Mouse (Mus musculus) common myeloid progenitor, adult 5-6 weeks (primary cell): ENCODE measurements around the gene Srcin1. TPM values are rescaled to one million over a fixed set of nuclear protein-coding genes. Genes with fewer than 3 reads are reported as not detected.

Experiments
- ATAC-seq: replicated peaks from 2 replicates; pipeline ENCODE4 v1.8.0; 2016; ENCODE audit warnings: low read depth, mild to moderate bottlenecking, moderate TSS enrichment, inconsistent platforms; ENCODE audit not compliant: poor library complexity, severe bottlenecking
- total RNA-seq: library from RNA; stranded (forward); fragments of 200-1000, 187-1606 nt; gene quantifications from 2 replicates; pipeline ENCODE4 v1.2.3, GENCODE M21; 2017

The Srcin1 gene
- total RNA-seq, 1 experiment from 2014 or later, result not detected

DNA sequence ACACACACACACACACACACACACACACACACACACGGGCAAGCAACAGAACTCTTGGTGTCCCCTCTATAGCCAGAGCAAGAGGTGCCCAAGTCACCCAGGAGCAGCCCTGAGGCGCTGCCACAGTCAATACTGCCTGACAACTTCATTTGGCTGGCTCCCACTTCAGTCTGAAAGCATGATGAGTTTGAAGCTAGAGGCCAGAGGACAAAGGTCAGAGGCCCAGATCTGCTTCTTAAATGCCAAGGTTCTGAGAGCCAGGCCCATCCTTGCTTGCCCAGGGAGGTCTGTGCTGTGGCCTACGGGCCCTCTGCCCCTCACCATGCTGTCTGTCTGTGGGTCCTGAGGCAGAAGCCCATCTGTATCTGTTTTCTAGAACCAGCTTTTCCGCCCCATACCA is 18.1 kb downstream of the Srcin1 start:
- ATAC-seq, result no peak

DNA sequence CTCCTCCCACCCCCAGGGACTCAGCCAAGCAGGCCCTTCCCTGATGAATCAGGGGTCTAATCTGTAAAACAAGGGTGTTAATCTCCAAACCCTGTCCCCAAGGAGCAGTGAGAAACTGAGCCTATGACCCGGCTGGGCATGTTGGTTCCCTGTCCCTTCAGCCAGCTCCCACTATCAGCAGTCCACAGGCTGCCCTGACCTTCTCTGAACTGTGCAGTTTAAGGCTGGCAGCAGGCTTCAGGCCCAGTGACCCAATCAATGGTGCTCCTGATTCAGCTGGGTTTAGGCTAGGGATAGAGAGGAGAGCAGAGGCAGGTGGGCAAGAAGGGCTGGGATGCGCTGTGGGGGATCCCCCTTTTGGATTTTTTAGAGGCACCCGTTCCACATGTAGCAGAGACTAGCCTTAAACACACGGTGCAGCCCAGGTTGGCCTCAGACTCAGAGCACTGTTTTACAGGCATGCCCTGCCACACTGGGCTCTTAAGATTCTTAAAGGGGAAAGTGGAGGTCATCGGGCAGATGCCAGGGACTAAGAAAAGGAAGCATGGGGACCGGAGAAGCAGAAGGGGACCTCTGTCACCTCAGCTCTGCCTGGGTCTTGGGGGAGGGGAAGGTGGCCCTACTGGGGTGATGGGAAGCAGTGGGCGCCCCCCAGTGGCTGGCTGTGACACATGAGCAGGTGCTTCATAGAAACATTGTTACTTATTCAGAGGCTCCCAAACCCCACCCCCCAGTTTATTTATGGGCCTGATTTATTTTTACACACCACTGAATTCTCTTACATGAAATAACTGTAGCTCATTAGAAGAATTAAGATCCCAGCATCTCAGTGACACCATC is 19.2 kb downstream of the Srcin1 start:
- ATAC-seq, result peak; percentile 79

DNA sequence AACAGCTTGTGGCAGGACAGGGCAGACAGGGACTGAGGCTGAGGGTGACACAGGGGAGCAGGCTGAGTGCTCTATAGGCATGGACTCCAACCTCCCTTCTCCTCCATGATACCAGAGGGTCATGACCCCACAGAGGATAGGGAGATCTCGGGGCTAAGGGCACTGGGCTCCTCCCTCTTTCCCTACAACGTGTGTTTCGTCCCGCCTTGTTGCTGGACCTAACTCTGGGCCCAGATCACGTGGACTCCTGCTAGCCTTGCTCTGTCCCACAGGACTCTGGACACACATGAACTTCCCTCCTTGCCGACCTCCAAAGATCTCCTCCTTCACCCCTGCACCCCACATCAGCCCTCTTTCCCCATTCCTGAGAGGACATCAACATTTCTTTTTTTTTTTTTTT is 20.8 kb downstream of the Srcin1 start:
- ATAC-seq, result no peak

DNA sequence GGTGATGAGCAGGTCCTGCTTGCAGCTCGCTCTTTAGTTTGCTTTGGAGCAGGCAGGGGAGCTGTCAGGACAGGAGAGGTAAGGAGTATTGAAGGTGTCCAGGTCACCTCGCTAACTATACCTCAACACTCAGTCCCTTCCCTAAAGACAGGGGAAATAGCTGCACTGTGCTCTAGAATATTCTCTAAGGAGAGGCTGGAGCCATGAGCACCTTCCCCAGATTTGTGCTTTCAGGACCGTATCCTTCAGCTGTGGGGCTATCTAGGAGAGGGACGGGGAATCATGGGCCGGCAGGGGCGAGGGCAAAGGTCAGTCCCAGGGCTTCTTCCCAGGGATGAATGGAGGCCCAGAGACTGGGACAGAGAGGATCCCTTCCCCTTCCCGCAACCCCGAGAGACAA is 23.8 kb downstream of the Srcin1 start:
- no peak for ATAC-seq

DNA sequence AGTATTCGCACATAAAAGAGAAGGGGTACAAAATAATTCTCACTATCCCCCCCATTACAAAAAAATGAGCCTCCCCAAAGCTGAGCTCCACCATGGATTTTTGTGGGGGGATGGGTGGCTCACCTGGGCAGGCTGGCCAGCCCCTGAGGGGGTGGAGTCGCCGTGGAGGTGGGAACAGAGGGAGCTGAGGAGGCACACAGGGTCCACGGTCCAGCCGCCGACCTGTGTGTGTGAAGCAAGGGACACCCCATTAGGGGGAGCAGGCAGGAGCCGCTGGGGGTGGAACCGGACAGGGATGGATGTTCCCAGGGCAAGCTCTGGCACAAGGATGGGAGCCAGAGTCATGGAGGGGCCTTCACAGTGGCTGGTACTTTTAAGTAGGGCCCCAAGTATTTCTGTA is 27.2 kb downstream of the Srcin1 start:
- ATAC-seq, result no peak

DNA sequence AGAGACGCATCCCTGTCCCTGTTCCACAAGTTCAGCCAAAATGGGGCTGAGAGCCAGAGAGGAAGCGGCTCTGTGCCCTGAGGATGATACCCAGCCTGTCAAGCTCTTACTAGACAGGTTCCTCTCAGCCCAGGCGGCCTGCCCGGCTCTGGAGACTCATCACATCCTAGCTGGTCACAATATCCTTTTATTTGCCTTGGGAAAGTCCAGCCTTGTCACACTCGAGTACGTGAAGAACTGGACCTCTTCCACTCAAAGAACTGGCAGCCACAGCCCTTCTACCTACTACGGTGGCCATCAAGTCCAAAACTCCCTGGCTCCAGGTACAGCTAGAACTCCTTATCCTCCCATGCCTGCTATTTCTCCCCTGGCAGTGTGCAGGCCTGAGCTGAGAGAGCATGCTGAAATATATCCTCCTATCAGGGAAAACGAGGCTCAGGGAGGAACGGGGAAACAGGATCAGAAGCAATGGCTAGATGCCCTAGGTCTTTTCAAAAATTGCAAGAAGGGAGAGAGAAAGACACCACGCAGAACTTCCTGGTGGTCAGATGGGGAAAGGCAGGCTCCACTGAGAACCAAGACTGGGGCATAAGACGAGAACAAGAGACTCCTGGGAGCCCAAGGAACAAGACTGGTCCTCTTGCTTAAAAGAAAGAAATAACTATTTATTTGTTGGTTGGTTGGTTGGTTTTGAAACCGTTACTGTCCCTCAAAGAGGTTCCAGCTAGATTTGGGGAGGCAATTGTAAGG is 27.9 kb downstream of the Srcin1 start:
- no peak for ATAC-seq

DNA sequence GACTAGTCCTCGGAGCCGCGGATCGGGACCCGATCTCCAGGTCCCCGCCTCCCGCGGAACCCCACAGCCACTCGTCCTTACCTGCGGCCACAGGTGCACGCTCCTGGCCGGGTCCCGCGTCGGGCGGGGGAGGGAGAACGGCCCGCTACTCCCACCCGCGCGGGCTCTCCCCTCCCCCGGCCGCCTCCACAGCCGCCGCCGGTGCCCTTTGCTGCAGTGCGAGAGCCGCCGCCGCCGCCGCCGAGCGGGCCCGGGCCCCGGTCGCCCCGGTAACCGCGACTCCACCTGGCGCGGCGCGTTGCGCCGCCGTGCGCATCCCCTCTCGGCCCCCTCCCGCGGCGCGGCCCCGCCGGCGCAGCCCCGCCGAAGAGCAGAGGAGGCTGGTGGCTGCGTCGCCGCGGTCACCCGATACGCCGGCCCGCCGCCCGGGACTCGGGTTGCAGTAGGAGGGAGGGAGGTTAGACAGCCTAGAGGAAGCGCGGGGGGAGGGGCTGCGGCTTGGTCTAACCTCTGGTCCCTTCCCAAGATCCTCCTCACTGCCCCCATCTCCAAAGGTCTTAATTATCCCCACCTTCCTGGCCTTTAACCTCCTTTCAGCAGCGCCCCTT is 29.1 kb downstream of the Srcin1 start:
- ATAC-seq, result no peak

DNA sequence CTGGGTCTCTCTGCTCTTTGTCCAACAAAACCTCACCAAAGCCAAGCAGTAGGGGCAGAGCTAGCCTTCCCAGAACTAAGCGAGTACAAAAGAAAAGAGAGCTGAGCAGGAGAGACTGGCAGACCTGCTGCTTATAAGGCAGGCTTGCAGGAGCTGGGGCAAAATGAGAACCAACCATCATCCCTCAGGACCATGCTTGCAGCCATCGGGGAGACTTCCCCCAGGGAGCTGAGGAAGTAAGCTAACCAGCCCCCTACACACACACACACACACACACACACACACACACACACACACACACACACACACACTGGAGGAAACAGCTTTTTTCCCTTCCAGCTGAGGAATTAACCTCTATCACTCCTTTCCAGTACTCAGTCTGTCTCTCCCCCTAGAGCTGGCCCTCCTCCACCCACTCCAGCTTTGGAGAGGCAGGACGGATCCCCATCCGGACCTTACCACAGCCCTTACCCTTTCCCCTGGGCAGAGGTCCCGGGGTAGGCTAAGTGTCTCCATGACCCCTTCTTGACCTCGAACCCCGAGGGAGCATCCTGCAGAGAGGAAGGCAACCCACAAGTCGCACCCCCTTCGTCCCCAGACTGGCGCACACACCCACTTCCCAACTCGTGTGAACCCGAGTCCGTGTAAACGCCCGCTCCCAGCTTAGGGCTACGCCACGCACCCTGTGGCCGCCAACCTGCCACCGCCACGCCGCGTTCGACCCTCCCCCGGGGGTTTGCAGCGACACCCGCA is 30.0 kb downstream of the Srcin1 start:
- peak; percentile 53 for ATAC-seq

DNA sequence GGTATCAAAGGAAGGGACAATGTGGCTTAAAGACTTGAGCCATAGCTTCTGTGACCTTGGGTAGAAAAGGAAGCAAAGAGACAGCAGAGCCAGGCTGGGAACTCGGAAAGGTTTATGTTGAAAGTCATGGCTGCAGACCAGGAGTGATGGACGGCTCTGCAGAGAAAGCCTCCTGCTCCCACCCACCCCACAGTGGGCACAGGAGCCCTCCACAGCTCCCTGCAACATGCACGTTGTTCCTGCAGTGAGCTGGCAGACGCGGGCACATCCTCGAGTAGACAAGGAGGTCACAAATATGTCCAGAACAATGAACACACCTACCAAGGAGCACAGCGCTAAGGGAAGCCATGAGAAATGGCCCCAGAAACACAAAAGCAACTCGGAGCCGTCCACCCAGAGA is 32.1 kb downstream of the Srcin1 start:
- ATAC-seq, result no peak

DNA sequence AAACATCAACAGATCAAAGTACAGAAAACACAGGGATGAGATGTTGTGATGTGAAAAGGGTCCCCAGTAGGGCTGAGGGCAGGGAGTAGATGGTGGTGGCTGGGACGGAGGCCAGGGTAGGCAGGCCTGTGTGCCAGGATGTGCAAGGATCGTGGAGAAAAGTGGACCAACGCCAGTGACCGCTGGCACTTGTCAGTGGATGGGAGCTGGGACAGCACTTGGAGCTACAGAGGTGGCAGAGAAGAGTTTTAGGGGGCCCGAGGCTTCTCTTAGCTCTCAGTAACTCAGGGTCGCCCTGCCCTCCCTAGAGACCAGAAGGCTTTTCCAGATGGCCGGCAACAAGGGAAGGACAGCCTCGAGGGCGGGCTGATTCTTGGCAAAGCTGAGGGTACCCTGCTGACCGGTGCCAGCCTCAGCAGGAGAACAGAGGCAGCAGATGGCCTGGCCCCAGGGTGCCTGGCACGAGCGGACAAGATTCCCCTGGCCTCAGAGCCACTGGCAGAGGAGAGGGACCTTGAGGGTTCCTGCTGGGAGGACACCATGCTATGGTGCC is 32.7 kb downstream of the Srcin1 start:
- no peak for ATAC-seq

DNA sequence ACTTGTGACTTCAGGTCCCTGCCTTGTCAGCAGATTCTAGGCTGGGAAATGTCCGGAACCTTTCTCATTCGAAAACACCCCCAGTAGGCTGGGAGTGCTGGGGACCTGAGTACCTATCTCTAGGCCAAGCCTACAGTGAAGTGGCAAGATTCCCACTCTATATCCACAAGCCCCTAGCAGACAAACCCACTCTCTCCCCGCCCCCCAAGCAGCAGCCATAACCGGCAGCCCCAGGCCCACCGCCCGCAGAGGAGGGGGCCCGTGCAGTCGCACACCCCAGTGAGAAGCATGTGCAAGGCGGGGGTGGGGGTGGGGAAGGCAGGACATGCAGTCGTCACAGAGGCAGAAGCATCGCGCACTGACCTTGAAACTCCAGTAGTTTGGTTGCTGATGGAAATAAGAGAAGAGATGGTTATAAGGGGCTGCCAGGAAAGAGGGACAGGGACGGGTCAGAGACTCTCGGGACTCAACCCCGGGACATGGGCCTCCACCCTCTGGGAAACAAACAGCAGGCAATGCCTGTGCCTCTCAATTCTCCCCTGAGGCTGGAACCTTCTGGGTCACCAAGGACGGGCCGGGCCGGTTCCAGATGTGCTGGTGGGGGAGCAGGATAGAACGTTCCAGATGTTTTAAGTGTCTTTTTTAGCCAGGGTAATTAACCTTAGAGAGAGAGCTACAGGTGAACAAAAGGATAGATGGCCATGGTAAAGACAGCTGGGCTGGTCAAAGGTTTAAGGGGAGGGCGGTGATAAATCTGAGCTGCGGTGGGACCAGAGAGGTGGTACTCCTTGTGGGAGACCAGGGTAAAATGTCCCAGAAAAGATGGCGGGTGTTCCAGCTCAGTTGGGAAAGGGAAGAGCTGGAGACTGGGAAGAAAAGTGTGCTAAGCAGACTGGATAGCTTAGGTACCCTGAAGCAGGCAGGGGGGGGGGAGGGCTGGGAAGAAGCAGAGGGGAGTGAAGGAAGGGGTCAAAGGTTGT is 33.5 kb downstream of the Srcin1 start:
- no peak for ATAC-seq

DNA sequence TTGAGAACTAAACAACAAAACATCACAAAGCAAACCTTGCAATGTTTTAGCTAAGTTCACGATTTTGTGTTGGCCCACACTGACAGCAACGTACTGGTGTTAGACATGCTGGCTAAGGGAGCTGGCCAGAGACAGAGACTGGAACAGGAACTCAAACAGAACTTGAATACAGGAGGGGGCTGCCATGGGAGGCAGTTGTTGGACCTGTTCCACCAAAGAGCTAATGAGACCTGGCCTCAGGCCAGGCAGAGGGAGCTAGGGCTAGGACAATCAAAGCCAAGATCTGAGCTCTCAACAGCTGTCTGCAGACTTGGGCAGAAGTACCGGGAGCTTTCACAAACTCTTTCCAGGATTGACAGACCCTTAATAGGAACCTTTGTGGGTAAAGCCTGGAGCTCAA is 35.4 kb downstream of the Srcin1 start:
- no peak for ATAC-seq

DNA sequence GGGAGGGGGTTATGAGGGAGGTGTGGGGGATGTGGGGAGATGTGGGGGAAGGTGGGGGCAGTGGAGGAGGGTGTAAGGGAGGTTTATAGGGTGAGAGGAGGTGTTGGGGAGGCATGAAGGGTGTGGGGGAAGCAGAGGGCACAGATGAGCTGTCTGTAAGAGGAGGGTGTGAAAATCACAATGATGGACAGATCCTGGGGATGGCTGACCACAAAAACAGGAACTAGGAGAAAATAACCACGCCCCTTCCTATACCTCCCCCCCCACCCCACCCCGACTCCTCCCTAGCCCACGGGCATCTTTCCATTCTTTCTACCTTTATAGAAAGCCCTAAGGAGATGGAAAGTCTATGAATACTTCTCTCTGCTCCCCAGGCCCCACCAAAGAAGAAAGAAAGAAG is 35.9 kb downstream of the Srcin1 start:
- peak; percentile 60 for ATAC-seq

DNA sequence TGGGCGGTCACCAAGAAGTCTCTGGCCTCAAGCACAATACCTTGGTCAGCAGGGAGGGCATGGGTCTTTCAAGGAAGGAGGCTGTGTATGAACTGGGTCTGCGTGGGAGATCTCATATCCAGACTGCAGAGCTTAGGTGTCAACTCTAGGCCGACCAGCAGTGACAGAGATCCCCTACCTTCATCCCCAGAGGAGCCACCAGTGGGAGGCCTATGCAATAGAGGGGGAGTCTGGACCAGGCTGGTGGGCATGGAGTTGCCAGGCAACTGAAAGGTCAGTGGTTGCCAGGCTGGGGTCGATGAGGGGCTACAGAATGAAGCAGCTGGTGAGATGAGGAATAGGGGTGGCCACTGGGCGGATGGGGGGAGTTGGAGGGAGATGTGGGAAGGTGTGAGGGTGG is 36.4 kb downstream of the Srcin1 start:
- no peak for ATAC-seq

DNA sequence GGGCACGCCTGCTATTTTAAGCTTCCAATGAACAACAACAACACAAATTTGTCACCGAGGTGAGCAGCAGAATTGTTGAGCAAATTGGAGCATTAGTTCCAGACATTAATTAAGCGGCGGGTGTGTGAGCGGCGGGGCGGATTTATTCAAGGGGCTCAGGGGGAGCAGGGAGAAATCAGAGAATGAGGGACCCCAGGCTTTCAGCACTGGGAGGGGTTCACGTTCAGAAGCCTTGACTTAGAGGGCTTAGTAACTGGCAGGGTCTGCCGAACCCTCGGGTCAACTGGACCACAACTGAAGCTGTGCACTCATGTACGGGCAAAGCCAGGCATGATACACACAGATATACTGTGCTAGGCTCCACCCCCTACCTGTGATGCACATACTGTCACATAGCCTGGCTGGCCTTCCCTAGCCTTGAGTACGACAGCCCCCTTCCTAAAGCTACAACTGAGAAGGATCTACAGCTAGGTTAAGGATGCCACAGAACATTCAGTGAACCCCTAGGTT is 38.4 kb downstream of the Srcin1 start:
- ATAC-seq, result no peak

DNA sequence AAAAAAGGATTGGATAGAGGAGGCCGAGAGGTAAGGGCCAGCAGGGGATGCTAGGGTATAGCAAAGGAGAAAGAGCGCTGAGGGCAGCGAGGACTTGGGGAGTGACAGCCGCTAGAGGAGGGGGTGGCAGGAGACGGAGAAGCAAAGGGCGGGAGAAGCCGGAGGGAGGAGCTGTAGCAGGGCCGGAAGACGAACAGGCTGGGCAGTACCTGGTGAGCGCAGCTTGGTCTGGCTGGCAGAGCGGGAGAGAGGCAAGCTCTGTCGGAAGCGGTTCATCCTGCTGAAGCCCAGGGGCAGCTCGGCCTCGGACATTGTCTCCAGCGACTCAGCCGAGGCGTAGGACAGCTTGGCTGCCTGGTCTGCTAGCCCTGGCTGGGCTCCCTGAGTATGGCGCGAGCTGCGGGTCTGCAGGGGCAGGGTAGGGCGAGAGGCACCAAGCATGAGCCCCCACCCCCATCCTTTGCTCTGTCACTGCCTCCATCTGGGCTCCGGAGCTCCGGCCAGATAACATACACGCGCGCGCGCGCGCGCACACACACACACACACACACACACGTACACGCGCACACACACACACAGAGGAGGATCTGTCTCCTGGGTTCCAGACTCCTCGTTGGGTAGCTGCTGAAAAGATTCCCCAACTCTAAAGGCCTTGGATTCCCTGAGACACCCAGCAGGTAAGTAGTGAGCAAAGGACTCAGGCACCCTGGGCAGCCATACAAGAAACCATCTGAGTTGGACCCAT is 39.0 kb downstream of the Srcin1 start:
- ATAC-seq, result 0 out of 2 replicates have a peak, but pooled peaks have one; percentile 22

DNA sequence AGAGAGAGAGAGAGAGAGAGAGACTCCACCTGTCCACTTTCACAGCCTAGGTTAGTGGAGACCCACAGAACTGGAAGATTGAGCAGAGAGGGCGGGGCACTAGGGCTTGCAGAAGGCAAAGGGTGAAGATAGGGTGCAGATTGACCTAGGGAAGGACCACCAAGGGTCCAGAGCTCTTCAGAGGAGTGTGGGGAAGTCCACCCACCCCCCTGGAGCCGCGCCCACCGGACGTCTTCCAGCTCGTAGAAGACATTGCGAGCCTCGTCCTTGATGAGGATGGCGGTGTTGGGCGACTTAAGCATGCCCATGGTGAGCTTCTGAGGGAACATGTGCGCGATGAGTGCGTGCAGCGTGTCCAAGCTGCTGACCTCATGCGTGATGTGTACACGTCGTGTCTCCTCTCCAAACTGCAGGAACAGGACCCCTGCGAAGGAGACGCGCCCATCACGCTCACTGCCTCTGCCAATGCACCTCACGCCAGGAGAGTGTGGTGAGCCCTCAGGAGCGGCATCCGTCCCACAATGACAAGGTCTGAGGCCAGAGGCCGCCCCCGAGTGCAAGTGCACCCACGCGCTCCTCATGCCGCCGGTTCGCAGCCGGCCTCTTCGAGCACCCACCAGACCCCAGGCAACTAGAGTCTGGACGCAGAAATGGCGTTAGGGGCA is 39.8 kb downstream of the Srcin1 start:
- no peak for ATAC-seq

DNA sequence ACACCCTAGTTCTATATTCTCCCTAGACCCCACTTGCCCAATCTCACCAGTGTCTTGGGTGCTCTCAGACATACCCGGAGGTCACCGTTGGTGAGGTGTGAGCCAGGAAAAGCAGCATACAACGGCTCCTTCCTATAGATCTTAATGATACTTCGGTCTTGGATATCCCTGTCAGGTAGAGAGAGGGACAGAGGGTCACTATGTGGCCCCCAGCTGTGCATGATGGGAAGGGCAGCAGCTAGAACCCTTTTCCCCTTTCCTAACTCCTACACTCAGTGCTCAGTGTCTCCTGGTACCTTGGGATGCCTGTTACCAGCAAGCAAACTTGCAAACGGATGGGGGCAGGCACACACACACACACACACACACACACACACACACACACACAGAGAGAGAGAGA is 40.3 kb downstream of the Srcin1 start:
- no peak for ATAC-seq
